Mouse (Mus musculus): ENCODE data around the gene Casp14.

Gene Casp14

GRCm38 (mm10) chr10:78718056-78718455 lies at the start of gene Casp14:
Gene Casp14, minus strand, starts transcription at chr10:78718294.
- DNase-seq (ENCODE audit: low spot score) = no peak

GRCm38 (mm10) chr10:78765570-78765969 lies 47.5 kb upstream of the Casp14 start:
- DNase-seq (ENCODE audit: low spot score) = no peak

GRCm38 (mm10) chr10:78756021-78756420 lies 37.9 kb upstream of the Casp14 start:
- DNase-seq (ENCODE audit: low spot score) = peak; percentile 80

- DNase-seq (ENCODE audit: low spot score) = peak; percentile 90
These were observed 34.5 kb upstream of the Casp14 start, which contains the start of gene Ccdc105 for GRCm38 (mm10) chr10:78752452-78753191. Gene Ccdc105, minus strand, starts transcription at chr10:78753065.

- DNase-seq (ENCODE audit: low spot score) = no peak
These were observed 30.9 kb upstream of the Casp14 start for GRCm38 (mm10) chr10:78748946-78749345.

GRCm38 (mm10) chr10:78748161-78748560 lies 30.1 kb upstream of the Casp14 start:
- DNase-seq (ENCODE audit: low spot score) = no peak

GRCm38 (mm10) chr10:78747035-78747721 lies 29.1 kb upstream of the Casp14 start:
- peak; percentile 70 for DNase-seq (ENCODE audit: low spot score)

GRCm38 (mm10) chr10:78745453-78746232 lies 27.5 kb upstream of the Casp14 start:
- DNase-seq (ENCODE audit: low spot score) = peak; percentile 53

GRCm38 (mm10) chr10:78743721-78744120 lies 25.6 kb upstream of the Casp14 start:
- no peak for DNase-seq (ENCODE audit: low spot score)

- no peak for DNase-seq (ENCODE audit: low spot score)
These were observed 21.7 kb upstream of the Casp14 start for GRCm38 (mm10) chr10:78739821-78740220.

GRCm38 (mm10) chr10:78727876-78728275 lies 9.8 kb upstream of the Casp14 start:
- no peak for DNase-seq (ENCODE audit: low spot score)

GRCm38 (mm10) chr10:78727035-78727434 lies 8.9 kb upstream of the Casp14 start:
- no peak for DNase-seq (ENCODE audit: low spot score)

GRCm38 (mm10) chr10:78723416-78723815 lies 5.3 kb upstream of the Casp14 start:
- no peak for DNase-seq (ENCODE audit: low spot score)

- DNase-seq (ENCODE audit: low spot score) = no peak
These were observed 4.6 kb upstream of the Casp14 start for GRCm38 (mm10) chr10:78722654-78723053.

- no peak for DNase-seq (ENCODE audit: low spot score)
These were observed 3.9 kb upstream of the Casp14 start for GRCm38 (mm10) chr10:78722036-78722435.

GRCm38 (mm10) chr10:78716231-78716630 lies 1.9 kb downstream of the Casp14 start:
- DNase-seq (ENCODE audit: low spot score) = no peak

GRCm38 (mm10) chr10:78715156-78715555 lies 2.9 kb downstream of the Casp14 start:
- no peak for DNase-seq (ENCODE audit: low spot score)

- DNase-seq (ENCODE audit: low spot score) = no peak
These were observed 4.0 kb downstream of the Casp14 start for GRCm38 (mm10) chr10:78714129-78714528.

GRCm38 (mm10) chr10:78710706-78711105 lies 7.4 kb downstream of the Casp14 start:
- DNase-seq (ENCODE audit: low spot score) = no peak

- no peak for DNase-seq (ENCODE audit: low spot score)
These were observed 17.2 kb downstream of the Casp14 start for GRCm38 (mm10) chr10:78700881-78701280.

GRCm38 (mm10) chr10:78689973-78690372 lies 28.1 kb downstream of the Casp14 start:
- no peak for DNase-seq (ENCODE audit: low spot score)

GRCm38 (mm10) chr10:78686995-78687577 lies 31.0 kb downstream of the Casp14 start:
- DNase-seq (ENCODE audit: low spot score) = no peak
